Mouse (Mus musculus) CH12.LX (cell line): ENCODE data around the gene Cracr2a. TPM values are rescaled to one million over a fixed set of nuclear protein-coding genes. Genes with fewer than 3 reads are reported as not detected.

ENCODE experiments used
- DNase-seq: peaks from one replicate; pipeline ENCODE4 v3.0.0-alpha.2; 2013; ENCODE audit errors: extremely low read depth
- H3K27ac ChIP-seq: 2 replicates; pipeline ENCODE4 v1.5.1; 2012; ENCODE audit warnings: low read depth, mild to moderate bottlenecking, control low read depth, moderate library complexity; ENCODE audit not compliant: insufficient read depth
- H3K27me3 ChIP-seq: replicated peaks from 2 replicates; pipeline ENCODE3; 2012; ENCODE audit warnings: inconsistent platforms
- H3K36me3 ChIP-seq, 2 experiments: replicated peaks in 1 of 2; 2 replicates each; pipeline versions ENCODE3 to v1.6.1; 2012; ENCODE audit warnings: inconsistent platforms in 1 of 2, low read length in 1 of 2, mild to moderate bottlenecking in 1 of 2, mixed read lengths in 1 of 2, moderate library complexity in 1 of 2; ENCODE audit not compliant: control insufficient read depth in 1 of 2, insufficient read depth in 1 of 2
- H3K4me1 ChIP-seq, 2 experiments: 2 replicates each; pipeline ENCODE4 v1.6.1; 2012; ENCODE audit warnings: inconsistent platforms in 1 of 2, moderate library complexity in 1 of 2; ENCODE audit not compliant: insufficient read depth in 2 of 2, control insufficient read depth in 1 of 2
- H3K4me2 ChIP-seq: 2 replicates; pipeline ENCODE4 v1.6.1; 2012; ENCODE audit warnings: low read depth, mild to moderate bottlenecking, control low read depth; ENCODE audit not compliant: poor library complexity, insufficient read depth, severe bottlenecking
- H3K4me3 ChIP-seq, 3 experiments: fragments of 150-350 bp in 1 of 3; sonication (generic) in 1 of 3; replicated peaks in 1 of 3; 2 replicates each; pipeline versions ENCODE3 to v1.5.1; 2011 to 2012; ENCODE audit warnings: low read depth in 2 of 3, low read length in 2 of 3, mild to moderate bottlenecking in 2 of 3, moderate library complexity in 2 of 3, control low read depth in 1 of 3, improper control_type of control experiment in 1 of 3, inconsistent platforms in 1 of 3, mixed read lengths in 1 of 3; ENCODE audit not compliant: poor library complexity in 1 of 3
- H3K79me2 ChIP-seq: replicated peaks from 2 replicates; pipeline ENCODE4 v1.6.1; 2012; ENCODE audit warnings: mild to moderate bottlenecking, moderate library complexity; ENCODE audit not compliant: control insufficient read depth, poor library complexity, insufficient read depth, severe bottlenecking; ENCODE audit errors: extremely low read depth
- H3K9ac ChIP-seq: 2 replicates; pipeline ENCODE4 v1.6.1; 2012; ENCODE audit warnings: low read depth, mild to moderate bottlenecking, control low read depth, moderate library complexity; ENCODE audit not compliant: insufficient read depth
- H3K9me3 ChIP-seq: replicated peaks from 2 replicates; pipeline ENCODE3; 2012; ENCODE audit warnings: low read length, inconsistent platforms, mixed read lengths
- BHLHE40 ChIP-seq: IDR thresholded peaks from 2 replicates; pipeline ENCODE4 v1.6.1; 2011; ENCODE audit warnings: mild to moderate bottlenecking, low read depth, low read length, improper control_type of control experiment
- CTCF ChIP-seq, 2 experiments: IDR thresholded peaks in 1 of 2; conservative IDR thresholded peaks in 1 of 2; 2 replicates each; pipeline ENCODE4 v1.5.1; 2011 to 2012; ENCODE audit warnings: low read depth in 2 of 2, low read length in 2 of 2, improper control_type of control experiment in 1 of 2, inconsistent platforms in 1 of 2, mild to moderate bottlenecking in 1 of 2, moderate library complexity in 1 of 2
- E2F4 ChIP-seq: IDR thresholded peaks from 2 replicates; pipeline ENCODE4 v1.6.1; 2011; ENCODE audit warnings: low read depth, low read length, improper control_type of control experiment; ENCODE audit not compliant: insufficient replicate concordance
- ETS1 ChIP-seq: conservative IDR thresholded peaks from 2 replicates; pipeline ENCODE4 v1.6.1; 2012; ENCODE audit warnings: low read depth, mild to moderate bottlenecking, inconsistent platforms, low read length, improper control_type of control experiment, moderate library complexity
- GABPA ChIP-seq: IDR thresholded peaks from 2 replicates; pipeline ENCODE4 v1.6.1; 2012; ENCODE audit warnings: low read depth, low read length, improper control_type of control experiment, inconsistent platforms; ENCODE audit not compliant: insufficient replicate concordance
- HCFC1 ChIP-seq: IDR thresholded peaks from 2 replicates; pipeline ENCODE4 v1.6.1; 2012; ENCODE audit warnings: low read depth, mild to moderate bottlenecking, inconsistent platforms, low read length, improper control_type of control experiment
- IRF4 ChIP-seq: IDR thresholded peaks from 2 replicates; pipeline ENCODE4 v1.6.1; 2014; ENCODE audit warnings: low read depth, mild to moderate bottlenecking, inconsistent platforms, low read length, improper control_type of control experiment
- KAT2A ChIP-seq: IDR thresholded peaks from 2 replicates; pipeline ENCODE4 v1.6.1; 2012; ENCODE audit warnings: low read length, improper control_type of control experiment, inconsistent platforms; ENCODE audit not compliant: insufficient replicate concordance
- MAFK ChIP-seq: IDR thresholded peaks from 2 replicates; pipeline ENCODE4 v1.6.1; 2011; ENCODE audit warnings: low read length, improper control_type of control experiment; ENCODE audit not compliant: insufficient replicate concordance
- MAX ChIP-seq: IDR thresholded peaks from 2 replicates; pipeline ENCODE4 v1.6.1; 2011; ENCODE audit warnings: low read length, improper control_type of control experiment
- MAZ ChIP-seq: IDR thresholded peaks from 2 replicates; pipeline ENCODE4 v1.6.1; 2012; ENCODE audit warnings: low read depth, mild to moderate bottlenecking, inconsistent platforms, low read length, improper control_type of control experiment, moderate library complexity
- MEF2A ChIP-seq: IDR thresholded peaks from 2 replicates; pipeline ENCODE4 v1.6.1; 2014; ENCODE audit warnings: low read depth, mild to moderate bottlenecking, inconsistent platforms, low read length, improper control_type of control experiment, borderline replicate concordance
- NELFE ChIP-seq: IDR thresholded peaks from 2 replicates; pipeline ENCODE4 v1.6.1; 2011; ENCODE audit warnings: low read depth, low read length, improper control_type of control experiment
- PAX5 ChIP-seq: IDR thresholded peaks from 2 replicates; pipeline ENCODE4 v1.6.1; 2012; ENCODE audit warnings: low read length, inconsistent platforms, mixed read lengths
- RAD21 ChIP-seq: IDR thresholded peaks from 2 replicates; pipeline ENCODE4 v1.6.1; 2011; ENCODE audit warnings: low read depth, mild to moderate bottlenecking, low read length, improper control_type of control experiment, moderate library complexity
- SMC3 ChIP-seq: IDR thresholded peaks from 2 replicates; pipeline ENCODE4 v1.6.1; 2011; ENCODE audit warnings: low read depth, low read length, improper control_type of control experiment
- TCF12 ChIP-seq: IDR thresholded peaks from 2 replicates; pipeline ENCODE4 v1.6.1; 2014; ENCODE audit warnings: low read depth, mild to moderate bottlenecking, inconsistent platforms, low read length, improper control_type of control experiment
- USF1 ChIP-seq: IDR thresholded peaks from 2 replicates; pipeline ENCODE4 v1.6.1; 2014; ENCODE audit warnings: low read depth, mild to moderate bottlenecking, inconsistent platforms, low read length, improper control_type of control experiment
- USF2 ChIP-seq: conservative IDR thresholded peaks from 2 replicates; pipeline ENCODE4 v1.6.1; 2011; ENCODE audit warnings: low read depth, low read length, improper control_type of control experiment
- ZKSCAN1 ChIP-seq: IDR thresholded peaks from 2 replicates; pipeline ENCODE4 v1.6.1; 2012; ENCODE audit warnings: low read depth, inconsistent platforms, low read length, improper control_type of control experiment, borderline replicate concordance
- ZNF384 ChIP-seq: IDR thresholded peaks from 2 replicates; pipeline ENCODE4 v1.6.1; 2012; ENCODE audit warnings: low read depth, low read length, improper control_type of control experiment, inconsistent platforms
- dilution Hi-C: fragments of 300-500 bp; cut with MboI; formaldehyde crosslinking; loops from 2 replicates; pipeline ENCODE4 v1.14.3; 2020; ENCODE audit warnings: low sequenced_read_pairs; ENCODE audit not compliant: extremely low pct_unique_long_range_greater_than_20kb, extremely low pct_ligation_motif_present
- in situ Hi-C: fragments of 300-500 bp; cut with MboI; formaldehyde crosslinking; loops from 3 replicates; pipeline ENCODE4 v1.14.3; 2019; ENCODE audit warnings: low sequenced_read_pairs, low pct_ligation_motif_present, low pct_unique_long_range_greater_than_20kb, mixed read lengths
- polyA plus RNA-seq: library from polyadenylated mRNA; unstranded; fragments of >175 nt; gene quantifications from 2 replicates; pipeline ENCODE4 v1.2.1, GENCODE M21; 2012; ENCODE audit warnings: low read depth; ENCODE audit not compliant: insufficient read length
- total RNA-seq, 2 experiments: library from RNA; depleted of rRNA; stranded (reverse); fragments of 300-350 nt in 1 of 2; fragments of >200 nt in 1 of 2; gene quantifications; 2 replicates each; pipeline ENCODE4 v1.2.3; 2012 to 2014

The Cracr2a gene
- total and polyA plus RNA-seq, 3 experiments = 1.2 to 1.6 (median 1.5) TPM

DNA sequence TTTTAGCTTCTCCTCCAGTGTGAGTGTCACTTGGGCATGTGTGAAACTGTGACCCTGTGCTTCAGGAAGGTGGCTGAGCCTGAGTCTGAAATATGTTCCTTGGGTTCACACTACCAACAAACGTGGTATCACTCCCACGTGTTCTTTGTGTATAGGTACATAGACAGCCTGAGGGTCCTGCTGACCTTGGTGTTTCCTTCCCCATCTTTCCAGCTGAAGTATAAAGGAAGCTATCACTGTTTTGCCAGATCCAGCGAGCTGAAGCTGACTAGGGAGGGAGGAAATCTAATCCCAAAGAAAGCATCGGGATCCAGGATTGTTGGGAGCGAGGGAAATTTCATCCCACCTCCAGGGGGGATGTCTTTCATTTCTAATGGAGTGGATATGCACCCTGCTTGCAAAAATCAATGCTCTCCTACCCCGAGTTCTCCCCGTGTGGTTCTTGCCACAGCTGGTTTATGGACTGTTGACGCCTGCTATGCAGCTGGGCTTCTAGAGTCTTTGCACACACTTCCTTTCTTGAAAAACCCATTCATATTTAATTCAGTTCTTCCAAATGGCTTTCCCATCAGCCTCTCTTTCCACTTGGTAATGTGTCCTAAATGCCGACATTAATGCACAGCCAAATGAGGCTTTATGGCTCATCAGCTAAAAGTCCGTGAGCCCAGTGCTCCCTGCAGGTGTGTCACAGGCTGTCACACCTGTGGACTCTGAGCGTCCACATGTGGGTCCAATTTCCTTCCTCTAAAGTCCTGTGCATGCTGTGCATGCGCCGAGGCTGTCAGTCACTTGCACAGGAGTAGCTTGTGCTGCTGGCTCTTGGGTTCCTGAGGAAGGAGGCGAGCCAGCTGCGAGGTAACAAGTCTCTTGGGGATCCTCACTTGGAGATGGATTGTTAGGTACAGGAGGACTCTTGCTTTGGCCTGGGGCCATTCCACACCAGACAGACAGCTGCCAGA is 44.2 kb downstream of the Cracr2a start:
- peaks cover 0 to 7% of the 10 kb centered on the region in 2 experiments for H3K36me3 ChIP-seq
- no peak for TF ChIP-seq ZKSCAN1
- H3K27me3 ChIP-seq = no peaks in the 10 kb centered on the region
- H3K79me2 ChIP-seq = no peaks in the 10 kb centered on the region
- no peak overlapping the region for H3K27ac ChIP-seq
- H3K9me3 ChIP-seq = peaks cover 6% of the 10 kb centered on the region
- H3K4me2 ChIP-seq = no peak overlapping the region
- peaks cover 0 to 14% of the 10 kb centered on the region in 2 experiments; a peak in 2 of 4 replicates for H3K4me1 ChIP-seq
- H3K4me3 ChIP-seq = no peak overlapping the region
- H3K9ac ChIP-seq = no peak overlapping the region
- in situ Hi-C loops (no loop called here), dilution Hi-C loops (no loop called here)
- no peak for DNase-seq

DNA sequence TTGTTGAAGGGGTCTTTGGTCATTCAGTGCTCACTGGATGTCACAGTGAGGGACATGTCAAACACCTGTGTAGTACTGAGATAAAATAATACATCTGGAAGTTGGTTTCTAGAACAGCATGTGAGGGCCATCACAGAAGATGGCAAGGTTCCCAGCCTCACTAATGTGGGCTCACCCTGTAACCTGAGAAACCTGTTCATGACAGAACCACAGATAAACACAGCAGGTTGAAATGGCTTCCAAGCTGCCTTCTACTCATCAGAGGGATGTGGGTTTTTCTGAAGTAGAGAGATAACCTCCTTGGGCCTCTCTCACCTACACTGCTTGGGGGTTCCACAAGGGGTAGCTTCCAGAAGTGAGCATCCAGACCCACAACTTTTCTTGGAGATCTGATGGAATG is 48.5 kb downstream of the Cracr2a start:
- dilution Hi-C loops = no loop called here
- Histone ChIP-seq H3K9me3 (no peaks in the 10 kb centered on the region), H3K9ac (no peak overlapping the region), H3K27ac (no peak overlapping the region), H3K27me3 (no peaks in the 10 kb centered on the region), H3K4me3 (no peak overlapping the region), H3K36me3 (peaks cover 0 to 20% of the 10 kb centered on the region in 2 experiments), H3K79me2 (no peaks in the 10 kb centered on the region), H3K4me2 (no peak overlapping the region), H3K4me1 (peaks cover 4 to 22% of the 10 kb centered on the region in 2 experiments; a peak in 3 of 4 replicates)
- DNase-seq = no peak
- in situ Hi-C loops = no loop called here
- TF ChIP-seq MAZ = no peak
- TF ChIP-seq ETS1 = no peak
- TF ChIP-seq CTCF (conservative IDR thresholded peaks at IDR 0.05 in 1 of 2, IDR thresholded peaks at IDR 0.05 in 1 of 2; ENCODE audit: low read depth in 2 of 2, low read length in 2 of 2) = no peak
- no peak for TF ChIP-seq MAFK
- TF ChIP-seq MAX = no peak
- no peak for TF ChIP-seq HCFC1
- TF ChIP-seq E2F4 = no peak
- TF ChIP-seq NELFE = no peak
- TF ChIP-seq PAX5 = no peak
- TF ChIP-seq USF1 = no peak
- no peak for TF ChIP-seq ZNF384
- TF ChIP-seq USF2 = no peak
- TF ChIP-seq BHLHE40 = no peak
- TF ChIP-seq SMC3 = no peak
- no peak for TF ChIP-seq TCF12
- TF ChIP-seq IRF4 = no peak
- TF ChIP-seq GABPA = no peak
- TF ChIP-seq KAT2A = no peak
- TF ChIP-seq MEF2A = no peak
- TF ChIP-seq RAD21 = no peak
